Mouse (Mus musculus): Measurements from ENCODE around the gene Nek9. TPM values are rescaled to one million over a fixed set of nuclear protein-coding genes. Genes with fewer than 3 reads are reported as not detected.

The Nek9 gene
- total and polyA plus RNA-seq, 2 experiments from 2014 or later, result 8.5 to 23.2 TPM

- no peaks in the 10 kb centered on the region for H3K36me3 ChIP-seq (ENCODE audit: insufficient read depth)
- H3K9ac ChIP-seq, result no peak overlapping the region
- DNase-seq (no peak), ATAC-seq (no peak)
- no peak overlapping the region for H3K4me3 ChIP-seq (ENCODE audit: low read depth, low read length)
- WGBS, result 86% methylated on average over 10 of the region's 10 CpGs
- no peak for TF ChIP-seq CTCF (IDR thresholded peaks at IDR 0.05; ENCODE audit: low read depth)
- H3K4me1 ChIP-seq (ENCODE audit: insufficient read depth), result 0 out of 2 replicates have a peak, but pooled peaks cover 5% of the 10 kb centered on the region
- no peak overlapping the region for H3K27ac ChIP-seq (ENCODE audit: low read depth, low read length)
- H3K27me3 ChIP-seq (ENCODE audit: insufficient read depth, low read length), result no peaks in the 10 kb centered on the region
- H3K9me3 ChIP-seq (ENCODE audit: low read length), result no peaks in the 10 kb centered on the region
- no peak overlapping the region for H3K4me2 ChIP-seq (ENCODE audit: low read depth)
Measured at GRCm38 (mm10) chr12:85290633-85291032, 48.5 kb downstream of the Nek9 start.

- H3K27ac ChIP-seq (ENCODE audit: low read depth, low read length), result no peak overlapping the region
- no peak for ATAC-seq
Measured at GRCm38 (mm10) chr12:85289157-85290000, 49.8 kb downstream of the Nek9 start.

GRCm38 (mm10) chr12:85288486-85289156 lies 50.5 kb downstream of the Nek9 start, which contains the start of gene Zc2hc1c:
Gene Zc2hc1c, plus strand, starts transcription at chr12:85288591.
- ATAC-seq, result peak; percentile 93
- Histone ChIP-seq H3K4me2 (ENCODE audit: low read depth) (peak within 1 kb of the TSS; percentile 74), H3K27me3 (ENCODE audit: insufficient read depth, low read length) (no peaks in the 10 kb centered on the region), H3K9ac (peak within 1 kb of the TSS; percentile 39), H3K9me3 (ENCODE audit: low read length) (no peaks in the 10 kb centered on the region), H3K36me3 (ENCODE audit: insufficient read depth) (no peaks in the 10 kb centered on the region), H3K4me1 (ENCODE audit: insufficient read depth) (0 out of 2 replicates have a peak, but pooled peaks cover 5% of the 10 kb centered on the region), H3K4me3 (ENCODE audit: low read depth, low read length) (peak within 1 kb of the TSS; percentile 44), H3K27ac (ENCODE audit: low read depth, low read length) (peak within 1 kb of the TSS; percentile 29; the same call in 1 of the 2 replicates)
- 5% methylated on average over 30 of the region's 31 CpGs for WGBS
- TF ChIP-seq CTCF (IDR thresholded peaks at IDR 0.05; ENCODE audit: low read depth), result no peak
- DNase-seq, result peak; percentile 81

More at GRCm38 (mm10) chr12:85289157-85290000, 49.8 kb downstream of the Nek9 start:
- TF ChIP-seq CTCF (IDR thresholded peaks at IDR 0.05; ENCODE audit: low read depth), result no peak
- Histone ChIP-seq H3K9ac (peak overlapping the region; percentile 39), H3K4me3 (ENCODE audit: low read depth, low read length) (peak overlapping the region; percentile 44), H3K27me3 (ENCODE audit: insufficient read depth, low read length) (no peaks in the 10 kb centered on the region), H3K36me3 (ENCODE audit: insufficient read depth) (no peaks in the 10 kb centered on the region), H3K4me1 (ENCODE audit: insufficient read depth) (0 out of 2 replicates have a peak, but pooled peaks cover 5% of the 10 kb centered on the region), H3K9me3 (ENCODE audit: low read length) (no peaks in the 10 kb centered on the region), H3K4me2 (ENCODE audit: low read depth) (peak overlapping the region; percentile 74)
- 54% methylated on average over 24 of the region's 24 CpGs for WGBS
- no peak for DNase-seq

- Histone ChIP-seq H3K9ac (peak within 1 kb of the TSS; percentile 39), H3K27ac (ENCODE audit: low read depth, low read length) (peak within 1 kb of the TSS; percentile 29; the same call in 1 of the 2 replicates), H3K27me3 (ENCODE audit: insufficient read depth, low read length) (no peaks in the 10 kb centered on the region), H3K4me1 (ENCODE audit: insufficient read depth) (0 out of 2 replicates have a peak, but pooled peaks cover 5% of the 10 kb centered on the region), H3K4me2 (ENCODE audit: low read depth) (peak within 1 kb of the TSS; percentile 74), H3K36me3 (ENCODE audit: insufficient read depth) (no peaks in the 10 kb centered on the region), H3K9me3 (ENCODE audit: low read length) (no peaks in the 10 kb centered on the region), H3K4me3 (ENCODE audit: low read depth, low read length) (peak within 1 kb of the TSS; percentile 44)
- no peak for TF ChIP-seq CTCF (IDR thresholded peaks at IDR 0.05; ENCODE audit: low read depth)
- DNase-seq (peak; percentile 14), ATAC-seq (peak; percentile 43)
- 7% methylated on average over 21 of the region's 21 CpGs for WGBS
Measured at GRCm38 (mm10) chr12:85287809-85288485, 51.2 kb downstream of the Nek9 start, which contains the start of gene Acyp1. Gene Acyp1, minus strand, starts transcription at chr12:85288438.

- no peaks in the 10 kb centered on the region for H3K36me3 ChIP-seq (ENCODE audit: insufficient read depth)
- ATAC-seq (0 out of 2 replicates have a peak, but pooled peaks have one; percentile 32), DNase-seq (no peak)
- no peak overlapping the region for H3K9ac ChIP-seq
- no peak overlapping the region for H3K4me2 ChIP-seq (ENCODE audit: low read depth)
- WGBS, result 37% methylated on average over 5 of the region's 5 CpGs
- H3K9me3 ChIP-seq (ENCODE audit: low read length), result no peaks in the 10 kb centered on the region
- H3K4me3 ChIP-seq (ENCODE audit: low read depth, low read length), result no peak overlapping the region
- no peak overlapping the region for H3K27ac ChIP-seq (ENCODE audit: low read depth, low read length)
- H3K27me3 ChIP-seq (ENCODE audit: insufficient read depth, low read length), result no peaks in the 10 kb centered on the region
- 0 out of 2 replicates have a peak, but pooled peaks cover 5% of the 10 kb centered on the region for H3K4me1 ChIP-seq (ENCODE audit: insufficient read depth)
- peak; percentile 67 for TF ChIP-seq CTCF (IDR thresholded peaks at IDR 0.05; ENCODE audit: low read depth)
Measured at GRCm38 (mm10) chr12:85286941-85287340, 52.2 kb downstream of the Nek9 start.

DNA sequence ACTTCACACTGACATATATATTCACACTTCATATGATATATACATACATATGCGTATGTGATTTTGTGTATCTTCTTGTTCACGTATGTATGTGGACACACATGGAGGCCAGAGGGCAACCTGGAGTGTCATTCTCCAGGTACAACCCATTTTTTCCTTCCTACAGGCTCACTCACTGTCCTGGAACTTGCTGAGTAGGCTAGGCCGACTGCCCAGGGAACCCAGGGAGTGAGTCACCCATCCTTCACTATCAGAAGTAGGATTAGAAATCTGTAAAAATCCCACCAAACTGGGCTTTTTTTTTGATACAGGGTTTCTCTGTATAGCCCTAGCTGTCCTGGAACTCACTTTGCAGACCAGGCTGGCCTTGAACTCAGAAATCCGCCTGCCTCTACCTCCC lies 54.2 kb downstream of the Nek9 start:
- Histone ChIP-seq H3K4me1 (ENCODE audit: insufficient read depth) (0 out of 2 replicates have a peak, but pooled peaks cover 5% of the 10 kb centered on the region), H3K4me3 (ENCODE audit: low read depth, low read length) (no peak overlapping the region), H3K9me3 (ENCODE audit: low read length) (no peaks in the 10 kb centered on the region), H3K36me3 (ENCODE audit: insufficient read depth) (no peaks in the 10 kb centered on the region), H3K27ac (ENCODE audit: low read depth, low read length) (no peak overlapping the region), H3K9ac (no peak overlapping the region), H3K4me2 (ENCODE audit: low read depth) (no peak overlapping the region), H3K27me3 (ENCODE audit: insufficient read depth, low read length) (no peaks in the 10 kb centered on the region)
- DNase-seq (no peak), ATAC-seq (no peak)
- WGBS, result 92% methylated on average over 4 of the region's 4 CpGs
- no peak for TF ChIP-seq CTCF (IDR thresholded peaks at IDR 0.05; ENCODE audit: low read depth)
